Mouse (Mus musculus) heart, postnatal 0 days (tissue): ENCODE measurements around the gene Trappc12.
A peak's percentile ranks its signal among the peaks of the same experiment; 100 is the strongest.

Experiments used
- CTCF ChIP-seq: IDR thresholded peaks from 2 replicates; pipeline ENCODE4 v1.5.1; 2016; ENCODE audit warnings: antibody characterized with exemption, control low read depth, low read depth
- EP300 ChIP-seq: IDR thresholded peaks from 2 replicates; pipeline ENCODE4 v1.6.1; 2016; ENCODE audit warnings: antibody characterized with exemption, low read depth

- TF ChIP-seq EP300 (no peak), CTCF (peak; percentile 93)
Measured at GRCm38 (mm10) chr12:28699656-28700055, 50.6 kb downstream of the Trappc12 start.
